Mouse (Mus musculus) retina, embryonic 14.5 days (tissue): ENCODE results near the gene Rgs7.
A peak's percentile ranks its signal among the peaks of the same experiment; 100 is the strongest.

Experiments used
- DNase-seq: peaks from one replicate; pipeline ENCODE4 v3.0.0-alpha.2; 2015; ENCODE audit warnings: low spot score

The Rgs7 gene

DNA sequence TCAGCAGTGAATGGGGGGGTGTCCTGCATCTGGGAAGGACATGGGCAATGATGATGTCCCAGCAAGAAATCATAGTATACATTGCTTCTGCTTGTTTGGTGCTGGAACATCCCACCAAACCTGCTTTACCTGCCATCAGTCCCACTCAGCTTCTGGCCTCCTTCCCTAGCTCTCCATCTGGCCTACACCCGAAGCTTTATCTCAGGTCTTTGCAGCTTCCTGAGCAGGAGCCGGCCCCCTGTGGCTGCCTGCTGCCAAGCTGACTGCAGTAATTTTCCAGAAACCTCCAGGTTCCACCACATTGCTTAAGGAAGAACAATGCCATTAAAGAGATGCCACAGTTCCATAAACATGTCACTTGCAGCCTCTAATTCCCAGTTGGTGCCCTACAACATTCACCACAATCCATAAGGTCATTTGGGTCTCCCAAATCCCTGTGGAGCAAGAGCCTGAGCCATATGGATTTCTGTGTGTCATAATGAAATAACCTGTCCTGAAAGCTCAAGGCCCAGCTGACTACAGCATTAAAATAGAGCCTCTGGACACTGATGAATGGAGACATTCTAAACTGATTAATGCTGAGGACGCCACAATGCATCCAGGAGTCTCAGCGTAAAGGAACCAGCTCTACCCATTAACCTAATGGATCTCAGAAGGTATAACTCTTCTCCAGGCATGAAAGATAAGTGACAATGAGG lies 60.8 kb downstream of the Rgs7 start:
- DNase-seq: peak; percentile 53

DNA sequence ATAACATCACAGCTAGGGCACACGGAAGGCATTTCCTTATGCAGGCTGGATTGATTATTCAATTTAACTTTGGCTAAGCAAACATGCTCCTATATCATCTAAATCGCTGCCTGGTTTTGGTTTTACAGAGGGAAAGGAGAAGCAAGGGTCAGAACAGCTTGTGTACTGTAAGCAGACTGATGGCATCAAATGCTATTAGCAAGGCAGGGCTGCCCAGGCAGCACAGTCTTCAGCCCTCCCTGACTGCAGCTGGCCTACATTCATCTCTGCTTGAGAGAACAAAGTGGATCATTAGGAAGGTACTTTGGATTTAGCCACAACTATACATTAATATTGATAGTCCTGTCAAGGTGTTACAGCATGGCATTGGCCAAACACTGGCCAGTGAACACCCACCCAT lies 65.2 kb downstream of the Rgs7 start:
- no peak for DNase-seq

- DNase-seq: no peak
Observed at GRCm38 (mm10) chr1:175426393-175426792, 65.9 kb downstream of the Rgs7 start.

- DNase-seq: no peak
Observed at GRCm38 (mm10) chr1:175420883-175421282, 71.4 kb downstream of the Rgs7 start.

DNA sequence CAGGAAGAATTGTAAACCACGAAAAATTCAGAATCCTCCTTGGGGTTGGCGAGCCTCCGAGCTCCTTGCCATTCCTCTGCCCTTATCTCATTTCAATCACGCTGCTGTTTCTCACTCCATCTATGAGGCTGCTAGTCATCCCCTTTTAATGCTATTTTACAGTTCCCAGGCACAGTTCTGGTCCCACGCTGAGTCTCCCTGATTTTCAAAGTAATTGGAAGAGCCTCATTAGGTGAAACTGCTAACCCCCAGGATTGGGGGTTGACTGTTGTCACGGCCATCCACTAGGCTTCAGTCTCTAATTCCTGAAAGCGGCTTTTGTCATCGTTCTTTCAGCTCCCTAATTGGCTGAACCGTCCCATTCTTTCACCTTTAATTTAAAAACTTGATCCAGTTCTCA lies 76.6 kb downstream of the Rgs7 start:
- peak; percentile 9 for DNase-seq

DNA sequence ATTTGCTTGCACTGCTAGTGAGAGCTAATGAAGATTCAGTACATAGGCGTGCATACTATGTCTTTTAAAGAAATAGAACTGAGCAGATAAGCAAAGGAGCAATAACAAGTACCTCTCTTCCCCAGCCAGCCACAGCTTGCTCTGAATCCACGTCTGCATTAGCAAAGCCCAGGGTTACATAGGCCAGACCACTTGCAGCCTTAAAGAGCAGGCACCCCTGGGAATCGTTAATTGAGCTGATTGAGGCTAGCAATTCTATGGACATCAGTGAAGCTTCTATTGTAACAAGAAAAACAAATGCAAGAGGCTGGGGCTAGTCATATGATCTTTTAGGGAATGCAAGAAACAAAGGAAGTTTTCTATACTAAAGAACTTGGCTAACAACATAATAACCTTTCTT lies 81.9 kb downstream of the Rgs7 start:
- peak; percentile 32 for DNase-seq

DNA sequence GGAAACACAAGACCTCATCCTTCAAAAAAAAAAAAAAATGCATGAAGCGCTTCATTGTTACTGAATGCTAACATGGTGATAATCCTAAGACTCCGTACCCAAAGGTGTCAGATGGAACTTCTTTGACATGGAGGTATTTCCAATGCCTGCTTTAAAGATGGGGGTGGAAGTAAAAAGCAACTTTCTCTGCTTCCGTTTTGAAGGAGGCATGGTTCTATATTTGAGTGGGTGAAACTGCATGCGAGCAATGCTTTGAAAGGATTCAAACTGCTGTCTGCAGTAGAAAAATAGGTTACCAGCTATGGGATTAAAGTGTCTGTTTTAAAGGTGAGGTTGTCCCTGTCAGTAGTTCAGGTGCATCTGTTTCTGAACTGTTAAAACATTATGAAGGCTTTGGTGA lies 100.4 kb downstream of the Rgs7 start:
- no peak for DNase-seq

- DNase-seq: no peak
Observed at GRCm38 (mm10) chr1:175389250-175389649, 103.0 kb downstream of the Rgs7 start.

- peak; percentile 59 for DNase-seq
Observed at GRCm38 (mm10) chr1:175385581-175386235, 106.6 kb downstream of the Rgs7 start.

GRCm38 (mm10) chr1:175372571-175372970 lies 119.7 kb downstream of the Rgs7 start:
- DNase-seq: no peak

- no peak for DNase-seq
Observed at GRCm38 (mm10) chr1:175368062-175368461, 124.2 kb downstream of the Rgs7 start.

- DNase-seq: peak; percentile 32
Observed at GRCm38 (mm10) chr1:175363606-175364005, 128.7 kb downstream of the Rgs7 start.

GRCm38 (mm10) chr1:175359411-175360366 lies 132.6 kb downstream of the Rgs7 start:
- DNase-seq: no peak

GRCm38 (mm10) chr1:175352921-175353320 lies 139.4 kb downstream of the Rgs7 start:
- DNase-seq: no peak

DNA sequence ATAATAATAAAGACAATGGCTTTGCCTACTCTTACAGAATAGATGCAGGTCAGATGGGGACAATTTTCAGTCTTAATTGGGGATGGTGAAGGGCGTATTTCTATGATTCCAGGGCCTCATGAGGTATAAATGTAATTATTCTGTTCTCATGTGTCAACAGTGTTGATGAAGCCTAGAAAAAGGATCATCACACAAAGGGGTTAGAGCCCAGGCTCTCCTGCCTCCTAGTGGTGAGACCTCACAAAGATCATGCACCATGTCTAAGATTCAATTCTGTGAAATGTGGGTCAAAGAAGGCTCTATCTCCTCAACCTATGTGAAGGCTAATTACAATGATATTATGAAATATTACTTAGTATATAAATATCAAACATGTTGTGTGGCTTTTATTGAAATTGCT lies 146.1 kb downstream of the Rgs7 start:
- DNase-seq: no peak

DNA sequence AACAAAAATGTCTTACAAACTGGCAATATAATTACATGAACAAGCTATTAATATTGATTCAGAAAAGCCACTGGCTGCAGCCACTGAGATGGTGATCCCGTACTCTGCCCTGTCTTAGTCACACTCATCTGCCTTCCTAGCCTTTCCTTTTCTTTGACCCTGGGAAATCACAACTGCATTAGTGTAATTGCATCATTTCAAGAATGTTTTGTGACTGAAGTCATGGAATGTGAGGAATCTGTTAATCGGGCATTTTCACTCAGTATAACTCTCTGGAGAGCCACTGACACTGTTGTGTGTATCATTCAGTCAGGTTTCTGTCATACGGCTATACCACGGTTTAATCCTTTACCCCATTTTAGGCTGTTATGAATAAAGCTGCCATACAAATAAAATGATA lies 156.1 kb downstream of the Rgs7 start:
- DNase-seq: no peak

DNA sequence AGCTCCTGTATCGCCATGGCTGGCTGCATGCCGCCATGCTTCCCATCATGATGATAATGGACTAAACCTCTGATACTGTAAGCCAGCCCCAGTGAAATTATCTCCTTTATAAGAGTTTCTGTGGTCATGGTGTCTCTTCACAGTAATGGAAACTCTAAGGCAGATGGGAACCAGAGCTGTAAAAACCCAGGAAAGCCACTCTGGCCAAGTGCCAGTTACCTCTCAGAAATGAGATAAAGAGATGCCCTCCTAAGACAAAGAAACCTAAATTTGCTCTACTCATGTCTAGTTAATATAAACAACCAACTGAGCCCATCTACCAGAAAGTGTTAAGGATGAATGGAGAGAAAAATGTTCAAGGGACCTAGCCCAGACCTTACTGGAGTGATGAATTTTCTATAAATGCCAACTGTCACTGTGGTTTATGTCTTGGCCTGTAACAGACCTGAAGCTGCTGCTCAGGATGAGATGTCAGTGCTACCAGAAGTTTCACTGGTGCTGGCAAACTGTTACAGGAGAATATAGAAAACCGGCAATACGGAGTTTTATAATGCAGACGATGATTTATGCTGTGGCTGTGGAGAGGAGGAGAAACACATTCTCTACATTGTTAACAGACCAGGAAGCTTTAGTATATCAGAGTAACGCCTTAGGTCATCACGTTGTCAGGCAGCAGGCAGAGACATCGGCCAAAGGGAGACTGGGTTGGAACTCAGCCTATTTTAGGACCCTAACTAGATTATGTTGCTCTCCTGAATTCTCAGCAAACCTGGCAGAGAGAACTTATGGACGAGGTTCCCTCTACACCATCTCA lies 159.1 kb downstream of the Rgs7 start:
- no peak for DNase-seq

- no peak for DNase-seq
Observed at GRCm38 (mm10) chr1:175329934-175330471, 162.3 kb downstream of the Rgs7 start.

DNA sequence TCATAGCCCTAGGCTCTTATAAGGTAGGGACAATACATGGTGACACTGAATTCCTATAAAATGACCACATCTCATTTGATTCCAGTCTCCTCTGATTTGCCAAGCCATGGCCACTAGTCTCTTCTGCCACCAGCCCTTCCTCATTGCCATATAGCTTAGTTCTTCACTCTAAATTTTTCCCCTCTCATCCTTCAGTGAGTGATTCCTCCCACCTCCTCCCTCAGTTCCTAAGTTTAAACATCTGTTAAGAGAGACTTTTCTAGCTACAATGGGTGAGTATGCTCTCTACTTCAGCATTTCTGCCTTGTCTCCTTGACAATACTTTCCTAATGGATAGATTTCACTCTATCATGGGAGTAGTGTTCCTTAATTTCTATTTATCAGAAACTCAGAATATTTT lies 169.5 kb downstream of the Rgs7 start:
- no peak for DNase-seq

GRCm38 (mm10) chr1:175319205-175319604 lies 173.1 kb downstream of the Rgs7 start:
- no peak for DNase-seq

DNA sequence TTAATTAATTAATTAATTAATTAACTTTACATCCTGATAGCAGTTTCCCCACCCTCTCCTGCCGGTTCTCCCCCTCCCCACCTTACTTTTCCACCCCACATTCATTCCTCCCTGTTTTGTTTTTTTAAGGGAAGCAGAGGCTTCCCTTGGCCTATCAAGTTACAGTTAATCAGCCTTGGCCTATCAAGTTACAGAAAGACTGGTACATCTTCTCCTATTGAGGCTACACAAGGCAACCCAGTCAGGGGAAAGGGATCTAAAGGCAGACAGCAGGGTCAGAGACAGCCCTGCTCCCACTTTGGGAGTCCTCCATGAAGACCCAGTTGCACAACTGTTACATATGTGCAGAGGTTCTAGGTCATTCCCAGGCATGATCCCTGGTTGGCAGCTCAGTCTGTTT lies 175.0 kb downstream of the Rgs7 start:
- no peak for DNase-seq

DNA sequence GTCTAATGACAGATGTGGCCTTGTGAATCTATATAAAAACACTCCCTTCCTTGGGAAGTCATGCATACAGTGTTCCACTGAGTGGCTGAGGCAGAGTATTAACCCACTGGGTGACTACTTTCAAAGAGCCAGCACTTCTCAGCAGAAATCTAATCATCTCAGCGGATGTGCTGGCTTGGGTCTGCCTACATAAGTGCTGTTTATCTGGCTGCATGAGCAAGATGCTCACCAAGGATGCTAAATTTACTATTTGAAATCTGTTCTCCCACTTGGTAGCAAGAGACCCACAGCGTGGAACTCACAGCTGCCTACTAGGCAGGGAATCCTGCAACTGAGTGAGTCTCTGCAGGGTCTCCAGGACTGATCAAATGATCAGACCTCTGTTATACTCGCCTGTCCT lies 184.7 kb downstream of the Rgs7 start:
- DNase-seq: no peak
